Mouse (Mus musculus) kidney, embryonic 14.5 days (tissue): ENCODE measurements around the gene Slc38a5. TPM values are rescaled to one million over a fixed set of nuclear protein-coding genes. Genes with fewer than 3 reads are reported as not detected.
A peak's percentile ranks its signal among the peaks of the same experiment; 100 is the strongest.
"Not testable (repeated sequence)": the region's sequence is repeated elsewhere in the genome, so short reads cannot be mapped to it uniquely, and the experiment has no call there.

Experiments used
- ATAC-seq: fragments of 200-750 bp; cut with Nextera tagmentation; 2 replicates; pipeline ENCODE4 v1.8.0; 2017; ENCODE audit warnings: moderate number of reproducible peaks, mild to moderate bottlenecking, moderate TSS enrichment, moderate library complexity; ENCODE audit not compliant: low FRiP score, low TSS enrichment
- H3K27ac ChIP-seq: fragments of 300-500 bp; sonication (generic); 2 replicates; pipeline ENCODE4 v1.5.1; 2014; ENCODE audit warnings: low read depth, mild to moderate bottlenecking, low read length, moderate library complexity, mixed read lengths
- H3K27me3 ChIP-seq: fragments of 300-500 bp; sonication (generic); 2 replicates; pipeline ENCODE4 v1.6.1; 2014; ENCODE audit warnings: mild to moderate bottlenecking, low read length; ENCODE audit not compliant: control insufficient read depth, insufficient read depth
- H3K36me3 ChIP-seq: fragments of 300-500 bp; sonication (generic); 2 replicates; pipeline ENCODE4 v1.6.1; 2014; ENCODE audit warnings: low read length, mixed read lengths; ENCODE audit not compliant: control insufficient read depth, insufficient read depth
- H3K4me1 ChIP-seq: fragments of 300-500 bp; sonication (generic); 2 replicates; pipeline ENCODE4 v1.6.1; 2014; ENCODE audit warnings: low read length, mixed read lengths; ENCODE audit not compliant: control insufficient read depth, insufficient read depth
- H3K4me2 ChIP-seq: fragments of 300-500 bp; sonication (generic); replicated peaks from 2 replicates; pipeline ENCODE4 v1.6.1; 2014; ENCODE audit warnings: low read depth, mild to moderate bottlenecking, low read length
- H3K4me3 ChIP-seq: fragments of 300-500 bp; sonication (generic); 2 replicates; pipeline ENCODE4 v1.5.1; 2014; ENCODE audit warnings: mild to moderate bottlenecking, low read length
- H3K9ac ChIP-seq: fragments of 300-500 bp; sonication (generic); 2 replicates; pipeline ENCODE4 v1.6.1; 2014; ENCODE audit warnings: low read depth, mild to moderate bottlenecking, low read length, moderate library complexity
- H3K9me3 ChIP-seq: fragments of 300-500 bp; sonication (generic); 2 replicates; pipeline ENCODE4 v1.6.1; 2016; ENCODE audit warnings: low read length; ENCODE audit not compliant: control insufficient read depth
- WGBS: fragments of 180-500 bp; shearing (Covaris S2); extraction: QIAGEN DNeasy Blood & Tissue Kit; methylation state at CpG from one replicate; pipeline ENCODE4 v1.1.7; 2014; 5-methylcytosine and 5-hydroxymethylcytosine counted together
- polyA plus RNA-seq: library from polyadenylated mRNA; unstranded; fragments of >200 nt; fragmentation: Nextera tagmentation; extraction: Ambion mirVana; gene quantifications from 2 replicates; pipeline ENCODE4 v1.2.1, GENCODE M21; 2014

The Slc38a5 gene
- polyA plus RNA-seq, 1 experiment from 2014 or later, result 2.5 TPM

GRCm38 (mm10) chrX:8272000-8272399 is 1.1 kb downstream of the Slc38a5 start:
- 37% methylated on average over 10 of the region's 10 CpGs for WGBS
- peak overlapping the region; percentile 7; the same call in 1 of the 2 replicates for H3K4me3 ChIP-seq

GRCm38 (mm10) chrX:8274056-8274455 is 3.1 kb downstream of the Slc38a5 start:
- Histone ChIP-seq H3K9ac (no peak overlapping the region), H3K4me1 (no peaks in the 10 kb centered on the region), H3K36me3 (no peaks in the 10 kb centered on the region), H3K9me3 (no peaks in the 10 kb centered on the region), H3K4me3 (no peak overlapping the region), H3K27me3 (no peaks in the 10 kb centered on the region), H3K4me2 (no peak overlapping the region), H3K27ac (no peak overlapping the region)
- ATAC-seq, result peak; percentile 64
- 78% methylated on average over 5 of the region's 5 CpGs for WGBS

More at GRCm38 (mm10) chrX:8272000-8272399, 1.1 kb downstream of the Slc38a5 start:
- H3K9me3 ChIP-seq, result no peaks in the 10 kb centered on the region
- H3K9ac ChIP-seq, result no peak overlapping the region
- no peak for ATAC-seq
- H3K4me1 ChIP-seq, result no peaks in the 10 kb centered on the region
- no peaks in the 10 kb centered on the region for H3K36me3 ChIP-seq
- peak overlapping the region; percentile 15; the same call in 1 of the 2 replicates for H3K4me2 ChIP-seq
- no peak overlapping the region for H3K27ac ChIP-seq
- no peaks in the 10 kb centered on the region for H3K27me3 ChIP-seq

- no peak overlapping the region for H3K4me3 ChIP-seq
- ATAC-seq, result no peak
- H3K36me3 ChIP-seq, result no peaks in the 10 kb centered on the region
- H3K27me3 ChIP-seq, result no peaks in the 10 kb centered on the region
- no peak overlapping the region for H3K4me2 ChIP-seq
- no peaks in the 10 kb centered on the region for H3K4me1 ChIP-seq
- WGBS, result 77% methylated on average over 5 of the region's 5 CpGs
- H3K9me3 ChIP-seq, result no peaks in the 10 kb centered on the region
- no peak overlapping the region for H3K9ac ChIP-seq
- H3K27ac ChIP-seq, result no peak overlapping the region
Observed at GRCm38 (mm10) chrX:8288621-8289020, 17.7 kb downstream of the Slc38a5 start.

GRCm38 (mm10) chrX:8309302-8309701 is 38.4 kb downstream of the Slc38a5 start:
- H3K4me3 ChIP-seq, result no peak overlapping the region
- no peak overlapping the region for H3K9ac ChIP-seq
- ATAC-seq, result peak; percentile 57; the same call in 1 of the 2 replicates
- H3K36me3 ChIP-seq, result no peaks in the 10 kb centered on the region
- no peak overlapping the region for H3K27ac ChIP-seq
- no peaks in the 10 kb centered on the region for H3K27me3 ChIP-seq
- H3K4me1 ChIP-seq, result no peaks in the 10 kb centered on the region
- 47% methylated on average over 1 of the region's 1 CpGs for WGBS
- no peak overlapping the region for H3K4me2 ChIP-seq
- no peaks in the 10 kb centered on the region for H3K9me3 ChIP-seq

GRCm38 (mm10) chrX:8314905-8315304 is 44.0 kb downstream of the Slc38a5 start:
- not testable (repeated sequence) for H3K4me2 ChIP-seq, H3K4me1 ChIP-seq, H3K36me3 ChIP-seq, ATAC-seq, H3K9ac ChIP-seq, H3K27ac ChIP-seq, H3K4me3 ChIP-seq, H3K9me3 ChIP-seq, H3K27me3 ChIP-seq
- 10% methylated on average over 7 of the region's 7 CpGs for WGBS

GRCm38 (mm10) chrX:8327124-8327523 is 56.2 kb downstream of the Slc38a5 start, which contains the start of gene Ssxb10:
TSS of gene Ssxb10 (plus strand) at chrX:8327424.
- no peaks in the 10 kb centered on the region for H3K4me1 ChIP-seq
- no peak within 1 kb of the TSS for H3K4me2 ChIP-seq
- no peaks in the 10 kb centered on the region for H3K27me3 ChIP-seq
- H3K4me3 ChIP-seq, result no peak within 1 kb of the TSS
- 0 out of 2 replicates have a peak, but pooled peaks cover 3% of the 10 kb centered on the region for H3K9me3 ChIP-seq
- no peak for ATAC-seq
- H3K36me3 ChIP-seq, result no peaks in the 10 kb centered on the region
- H3K27ac ChIP-seq, result no peak within 1 kb of the TSS
- H3K9ac ChIP-seq, result no peak within 1 kb of the TSS
- WGBS, result 62% methylated on average over 2 of the region's 2 CpGs

Other genes with a start within 250 kb of the Slc38a5 start
- 52.0 and 79.3 TPM in 2 replicates for gene Suv39h1, start 196.4 kb upstream of the Slc38a5 start, polyA plus RNA-seq
- gene Was, start 180.6 kb upstream of the Slc38a5 start, polyA plus RNA-seq, result 0.27 and 0.51 TPM in 2 replicates
- 19.3 and 21.3 TPM in 2 replicates for gene Wdr13, start 138.2 kb upstream of the Slc38a5 start, polyA plus RNA-seq
- gene Rbm3, start 125.3 kb upstream of the Slc38a5 start, polyA plus RNA-seq, result 606 and 668 TPM in 2 replicates
- 9.3 and 12.1 TPM in 2 replicates for gene Tbc1d25, start 95.0 kb upstream of the Slc38a5 start, polyA plus RNA-seq
- 20.8 and 37.6 TPM in 2 replicates for gene Ebp, start 77.6 kb upstream of the Slc38a5 start, polyA plus RNA-seq
- 7.1 and 8.1 TPM in 2 replicates for gene Porcn, start 64.6 kb upstream of the Slc38a5 start, polyA plus RNA-seq
- gene Ftsj1, start 18.7 kb upstream of the Slc38a5 start, polyA plus RNA-seq, result 35.6 and 42.0 TPM in 2 replicates
- not detected in 2 replicates for gene Ssxb10, start 56.3 kb downstream of the Slc38a5 start, polyA plus RNA-seq
- not detected in 2 replicates for gene Ssxb9, start 95.8 kb downstream of the Slc38a5 start, polyA plus RNA-seq
- not detected in 2 replicates for gene Ssxb1, start 142.2 kb downstream of the Slc38a5 start, polyA plus RNA-seq
- gene Ssxb2, start 190.6 kb downstream of the Slc38a5 start, polyA plus RNA-seq, result not detected in 2 replicates